Mouse (Mus musculus) hindbrain, embryonic 16.5 days (tissue): ENCODE measurements around the gene Rai1. TPM values are rescaled to one million over a fixed set of nuclear protein-coding genes. Genes with fewer than 3 reads are reported as not detected.
A peak's percentile ranks its signal among the peaks of the same experiment; 100 is the strongest.

Experiments
- ATAC-seq: fragments of 200-750 bp; cut with Nextera tagmentation; 2 replicates; pipeline ENCODE4 v1.8.0; 2017; ENCODE audit warnings: moderate TSS enrichment, moderate library complexity
- H3K27ac ChIP-seq: fragments of 300-500 bp; sonication (generic); 2 replicates; pipeline ENCODE4 v1.5.1; 2014; ENCODE audit warnings: low read depth, mild to moderate bottlenecking, control low read depth, low read length, moderate library complexity
- H3K27me3 ChIP-seq: fragments of 300-500 bp; sonication (generic); replicated peaks from 2 replicates; pipeline ENCODE4 v1.6.1; 2014; ENCODE audit warnings: low read length; ENCODE audit not compliant: control insufficient read depth, insufficient read depth
- H3K36me3 ChIP-seq: fragments of 300-500 bp; sonication (generic); 2 replicates; pipeline ENCODE4 v1.6.1; 2014; ENCODE audit warnings: mild to moderate bottlenecking, low read length, moderate library complexity, mixed read lengths; ENCODE audit not compliant: control insufficient read depth, insufficient read depth
- H3K4me1 ChIP-seq: fragments of 300-500 bp; sonication (generic); 2 replicates; pipeline ENCODE4 v1.6.1; 2014; ENCODE audit warnings: low read depth, low read length; ENCODE audit not compliant: control insufficient read depth, insufficient read depth
- H3K4me2 ChIP-seq: fragments of 300-500 bp; sonication (generic); 2 replicates; pipeline ENCODE4 v1.6.1; 2014; ENCODE audit warnings: mild to moderate bottlenecking, low read length, control low read depth, moderate library complexity
- H3K4me3 ChIP-seq: fragments of 300-500 bp; sonication (generic); 2 replicates; pipeline ENCODE4 v1.5.1; 2014; ENCODE audit warnings: mild to moderate bottlenecking, low read length, control low read depth, moderate library complexity
- H3K9ac ChIP-seq: fragments of 300-500 bp; sonication (generic); 2 replicates; pipeline ENCODE4 v1.6.1; 2014; ENCODE audit warnings: low read depth, mild to moderate bottlenecking, control low read depth, low read length, moderate library complexity
- H3K9me3 ChIP-seq: fragments of 300-500 bp; sonication (generic); 2 replicates; pipeline ENCODE4 v1.6.1; 2014; ENCODE audit warnings: mild to moderate bottlenecking, low read length, moderate library complexity; ENCODE audit not compliant: control insufficient read depth
- WGBS: fragments of 180-500 bp; shearing (Covaris S2); extraction: QIAGEN DNeasy Blood & Tissue Kit; methylation state at CpG from one replicate; pipeline ENCODE4 v1.1.7; 2014; 5-methylcytosine and 5-hydroxymethylcytosine counted together
- polyA plus RNA-seq: library from polyadenylated mRNA; unstranded; fragments of >200 nt; fragmentation: Nextera tagmentation; extraction: Ambion mirVana; gene quantifications from 2 replicates; pipeline ENCODE4 v1.2.1, GENCODE M21; 2015

Gene Rai1
- polyA plus RNA-seq, 1 experiment from 2014 or later, result 24.3 TPM

GRCm38 (mm10) chr11:60176182-60176974 lies 71.6 kb downstream of the Rai1 start:
- peaks cover 56% of the 10 kb centered on the region for H3K4me1 ChIP-seq

GRCm38 (mm10) chr11:60176975-60177657 lies 72.3 kb downstream of the Rai1 start:
- peak; percentile 50 for ATAC-seq
- Histone ChIP-seq H3K4me3 (peak overlapping the region; percentile 65), H3K9ac (peak overlapping the region; percentile 87), H3K36me3 (no peaks in the 10 kb centered on the region), H3K4me2 (peak overlapping the region; percentile 91), H3K27me3 (no peaks in the 10 kb centered on the region), H3K9me3 (no peaks in the 10 kb centered on the region), H3K27ac (peak overlapping the region; percentile 99), H3K4me1 (peaks cover 64% of the 10 kb centered on the region)
- WGBS, result under 1% methylated on average over 42 of the region's 42 CpGs

More at GRCm38 (mm10) chr11:60176182-60176974, 71.6 kb downstream of the Rai1 start:
- Histone ChIP-seq H3K9me3 (no peaks in the 10 kb centered on the region), H3K27ac (peak overlapping the region; percentile 99), H3K9ac (peak overlapping the region; percentile 87), H3K27me3 (no peaks in the 10 kb centered on the region), H3K4me3 (peak overlapping the region; percentile 65), H3K4me2 (peak overlapping the region; percentile 91), H3K36me3 (no peaks in the 10 kb centered on the region)
- peak; percentile 73 for ATAC-seq
- under 1% methylated on average over 67 of the region's 71 CpGs for WGBS

DNA sequence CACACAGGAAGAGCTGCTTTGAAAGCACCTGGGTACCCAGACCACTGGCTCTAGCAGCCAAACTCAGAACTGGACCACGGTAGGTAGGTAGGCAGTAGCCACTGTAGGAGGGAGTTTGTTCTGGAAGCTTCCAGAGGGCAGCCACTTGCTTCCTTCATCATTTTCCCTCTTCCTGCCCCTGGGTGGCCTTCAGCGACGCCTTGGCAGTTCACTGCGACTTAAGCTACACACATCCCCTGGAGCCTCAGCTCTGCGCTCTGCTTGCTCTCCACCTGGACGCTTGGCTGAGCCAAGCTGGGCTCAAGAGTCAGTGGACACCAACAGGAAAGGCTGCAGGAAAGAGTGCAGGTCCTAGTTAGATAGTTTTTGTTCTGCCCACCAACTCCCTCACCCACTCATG lies 73.2 kb downstream of the Rai1 start:
- peak overlapping the region; percentile 65 for H3K4me3 ChIP-seq
- peak overlapping the region; percentile 91 for H3K4me2 ChIP-seq
- ATAC-seq, result no peak
- H3K4me1 ChIP-seq, result peaks cover 68% of the 10 kb centered on the region
- H3K9ac ChIP-seq, result peak overlapping the region; percentile 87
- H3K9me3 ChIP-seq, result no peaks in the 10 kb centered on the region
- WGBS, result 48% methylated on average over 6 of the region's 6 CpGs
- H3K27ac ChIP-seq, result peak overlapping the region; percentile 99
- no peaks in the 10 kb centered on the region for H3K36me3 ChIP-seq
- no peaks in the 10 kb centered on the region for H3K27me3 ChIP-seq

DNA sequence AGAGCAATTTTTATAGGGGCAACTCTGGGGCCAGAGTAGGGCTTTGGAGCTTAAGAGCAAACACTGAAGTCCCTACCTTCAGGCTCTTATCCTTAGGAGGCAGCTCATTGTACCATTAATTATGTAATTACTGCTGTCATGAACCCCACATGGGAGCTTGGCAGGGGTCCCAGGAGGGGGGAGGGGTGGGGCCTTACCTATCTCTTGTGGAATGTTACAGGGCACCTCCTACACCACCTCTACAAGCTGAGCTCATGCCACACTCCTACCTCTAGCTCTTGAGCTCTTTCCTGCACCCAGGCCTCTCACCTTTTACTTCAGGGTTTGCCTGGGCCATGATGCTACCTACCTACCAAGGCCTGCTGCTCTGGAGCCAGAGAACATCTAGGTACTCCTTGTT lies 73.7 kb downstream of the Rai1 start:
- Histone ChIP-seq H3K9me3 (no peaks in the 10 kb centered on the region), H3K4me2 (no peak overlapping the region; the same call in 1 of the 2 replicates), H3K4me1 (peaks cover 68% of the 10 kb centered on the region), H3K36me3 (no peaks in the 10 kb centered on the region), H3K27me3 (no peaks in the 10 kb centered on the region), H3K27ac (peak overlapping the region; percentile 99), H3K9ac (peak overlapping the region; percentile 2; the same call in 1 of the 2 replicates), H3K4me3 (no peak overlapping the region)
- ATAC-seq, result no peak

DNA sequence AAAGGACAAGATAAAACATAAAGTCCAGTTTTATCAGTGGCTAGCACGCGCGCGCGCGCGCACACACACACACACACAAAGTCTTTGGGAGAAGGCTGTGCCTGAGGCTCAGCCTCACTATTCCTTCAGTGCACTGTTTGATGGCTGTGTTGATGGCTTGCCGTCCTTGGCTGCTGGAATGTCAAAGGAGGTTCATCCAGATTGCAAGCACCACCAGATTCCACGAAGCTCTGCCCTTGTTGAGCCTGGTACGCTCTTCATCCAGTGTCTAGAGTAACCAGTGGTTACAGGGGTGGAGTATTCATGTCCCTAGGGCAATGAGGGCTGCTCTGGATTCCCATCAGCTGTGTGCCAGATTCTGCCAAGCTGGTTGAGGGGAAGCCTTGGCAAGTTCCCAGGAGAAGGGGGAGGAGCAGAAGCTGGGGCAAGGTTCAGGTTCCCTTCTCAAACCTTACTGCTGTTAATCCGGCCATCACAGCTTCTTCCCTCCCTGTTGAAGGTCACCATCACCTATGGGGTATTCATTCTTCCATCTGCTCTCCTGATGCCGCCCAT lies 77.4 kb downstream of the Rai1 start:
- H3K4me3 ChIP-seq, result no peak overlapping the region
- no peak for ATAC-seq
- 70% methylated on average over 12 of the region's 12 CpGs for WGBS

DNA sequence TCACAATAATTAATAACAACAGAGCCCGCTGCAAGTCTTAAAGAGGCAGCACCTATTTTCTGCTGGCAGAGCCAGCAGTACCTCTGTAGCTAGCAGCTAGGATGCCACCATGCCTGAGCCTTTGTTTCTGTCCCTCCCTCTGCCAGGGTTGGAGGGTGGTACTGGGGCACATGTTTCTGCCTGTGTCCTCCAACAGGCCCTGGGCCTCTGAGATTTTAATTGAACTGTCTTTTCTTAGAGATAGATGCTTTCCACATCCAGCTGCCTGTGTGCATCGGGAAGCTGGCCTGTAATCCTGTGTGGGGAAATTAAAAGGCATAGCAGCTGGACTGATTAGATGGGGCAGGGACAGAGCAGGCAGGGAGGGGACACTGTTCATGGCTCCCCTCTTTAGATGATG lies 77.9 kb downstream of the Rai1 start:
- no peak overlapping the region for H3K4me3 ChIP-seq
- no peak for ATAC-seq
- H3K4me2 ChIP-seq, result peak overlapping the region; percentile 13; the same call in 1 of the 2 replicates
- peaks cover 2% of the 10 kb centered on the region; the same call in 1 of the 2 replicates for H3K36me3 ChIP-seq
- peak overlapping the region; percentile 80 for H3K27ac ChIP-seq
- no peaks in the 10 kb centered on the region for H3K9me3 ChIP-seq
- WGBS, result 19% methylated on average over 2 of the region's 2 CpGs
- peak overlapping the region; percentile 42 for H3K9ac ChIP-seq
- no peaks in the 10 kb centered on the region for H3K27me3 ChIP-seq
- peaks cover 74% of the 10 kb centered on the region for H3K4me1 ChIP-seq

More for the DNA sequence above, 77.4 kb downstream of the Rai1 start:
- no peaks in the 10 kb centered on the region; the same call in 1 of the 2 replicates for H3K36me3 ChIP-seq
- peak overlapping the region; percentile 80 for H3K27ac ChIP-seq
- H3K4me2 ChIP-seq, result peak overlapping the region; percentile 13
- H3K27me3 ChIP-seq, result no peaks in the 10 kb centered on the region
- peak overlapping the region; percentile 42; the same call in 1 of the 2 replicates for H3K9ac ChIP-seq
- peaks cover 80% of the 10 kb centered on the region for H3K4me1 ChIP-seq
- no peaks in the 10 kb centered on the region for H3K9me3 ChIP-seq

- Histone ChIP-seq H3K27ac (peak overlapping the region; percentile 80), H3K9ac (peak overlapping the region; percentile 45), H3K4me1 (peaks cover 59% of the 10 kb centered on the region), H3K36me3 (peaks cover 20% of the 10 kb centered on the region), H3K27me3 (no peaks in the 10 kb centered on the region), H3K4me3 (no peak overlapping the region), H3K4me2 (peak overlapping the region; percentile 7; the same call in 1 of the 2 replicates), H3K9me3 (no peaks in the 10 kb centered on the region)
- WGBS, result 28% methylated on average over 22 of the region's 22 CpGs
- ATAC-seq, result peak; percentile 11; the same call in 1 of the 2 replicates
Measured at GRCm38 (mm10) chr11:60184346-60185325, 79.8 kb downstream of the Rai1 start.

- H3K4me2 ChIP-seq, result peak overlapping the region; percentile 7; the same call in 1 of the 2 replicates
- peaks cover 54% of the 10 kb centered on the region for H3K4me1 ChIP-seq
- WGBS, result 60% methylated on average over 19 of the region's 20 CpGs
- peak overlapping the region; percentile 80 for H3K27ac ChIP-seq
- H3K9me3 ChIP-seq, result no peaks in the 10 kb centered on the region
- H3K9ac ChIP-seq, result peak overlapping the region; percentile 8
- peak; percentile 38; the same call in 1 of the 2 replicates for ATAC-seq
- H3K4me3 ChIP-seq, result no peak overlapping the region
- peaks cover 26% of the 10 kb centered on the region for H3K36me3 ChIP-seq
- no peaks in the 10 kb centered on the region for H3K27me3 ChIP-seq
Measured at GRCm38 (mm10) chr11:60185396-60186231, 80.8 kb downstream of the Rai1 start.
